ENCODE assay signal across 8 mouse cellular contexts in the genomic region with DNA sequence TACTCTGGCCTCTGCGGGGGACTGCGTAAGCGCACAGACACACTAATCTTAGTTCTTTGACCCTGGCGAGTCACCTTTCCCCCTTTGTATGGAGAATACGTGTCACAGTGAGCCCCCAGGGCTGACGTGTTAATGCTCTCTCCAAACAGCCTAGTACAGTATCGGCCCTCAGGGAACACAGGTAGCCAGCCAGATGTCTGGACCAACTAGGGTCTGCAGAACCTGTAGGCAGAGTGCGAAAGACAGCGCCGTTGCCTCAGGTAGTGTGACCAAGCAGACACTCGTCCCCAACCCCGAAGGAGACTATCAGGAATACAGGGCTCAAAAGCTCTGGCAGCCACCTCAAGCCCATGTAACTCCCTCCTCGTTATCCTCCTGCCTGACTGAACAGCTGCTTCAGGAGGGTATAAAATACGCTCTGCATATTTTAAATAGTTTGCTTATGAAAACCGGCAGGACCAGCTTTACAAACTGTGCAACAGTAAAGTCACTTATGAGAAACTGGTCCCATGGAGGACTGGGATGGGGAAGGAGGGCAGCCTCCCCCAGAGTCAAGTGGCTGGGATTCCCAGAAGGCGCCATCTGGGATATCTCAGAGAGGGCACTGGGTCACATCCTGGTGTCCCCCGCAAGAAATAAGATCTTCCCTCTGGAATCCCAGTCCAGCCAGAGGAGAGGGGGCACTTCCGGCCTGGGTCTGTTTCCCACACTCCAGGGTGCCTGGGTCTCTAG. TPM values are rescaled to one million over a fixed set of nuclear protein-coding genes. Genes with fewer than 3 reads are reported as not detected.
DNase-seq lines count a peak whose midpoint lies in the region; ATAC-seq and TF ChIP-seq lines count a peak whose summit lies in the region.

No protein-coding gene starts in this region.

- no peaks in the 10 kb centered on the region for H3K27me3 ChIP-seq in lung, embryonic 14.5 days (ENCODE audit: insufficient read depth, low read length)
- H3K27me3 ChIP-seq in heart, embryonic 11.5 days (ENCODE audit: control insufficient read depth, insufficient read depth, low read length), result no peaks in the 10 kb centered on the region
- H3K27me3 ChIP-seq in kidney, postnatal 0 days (ENCODE audit: insufficient read depth, low read length), result no peaks in the 10 kb centered on the region

- 30% methylated on average over 18 of the region's 18 CpGs for WGBS in lung, embryonic 14.5 days
- 65% methylated on average over 18 of the region's 18 CpGs for WGBS in lung, adult 2 months
- WGBS in heart, embryonic 11.5 days (ENCODE audit: insufficient replicate concordance), result 35% methylated on average over 18 of the region's 18 CpGs
- WGBS in kidney, postnatal 0 days, result 28% methylated on average over 18 of the region's 18 CpGs

- H3K9ac ChIP-seq in lung, embryonic 14.5 days, result no peak overlapping the region; the same call in 1 of the 2 replicates
- no peak overlapping the region for H3K9ac ChIP-seq in heart, embryonic 11.5 days (ENCODE audit: low read depth, low read length)
- no peak overlapping the region for H3K9ac ChIP-seq in kidney, postnatal 0 days (ENCODE audit: low read depth, low read length)

- peak overlapping the region; percentile 83 for H3K27ac ChIP-seq in lung, embryonic 14.5 days (ENCODE audit: low read depth)
- H3K27ac ChIP-seq in heart, embryonic 11.5 days (ENCODE audit: low read depth, low read length), result peak overlapping the region; percentile 54
- peak overlapping the region; percentile 85 for H3K27ac ChIP-seq in kidney, postnatal 0 days

- H3K4me3 ChIP-seq in lung, embryonic 14.5 days (ENCODE audit: low read depth, low read length), result no peak overlapping the region
- no peak overlapping the region for H3K4me3 ChIP-seq in lung, adult 2 months (replicated peaks; ENCODE audit: extremely low read depth, low read depth, low read length)
- no peak overlapping the region for H3K4me3 ChIP-seq in heart, embryonic 11.5 days (ENCODE audit: low read depth, low read length)
- H3K4me3 ChIP-seq in kidney, postnatal 0 days (replicated peaks; ENCODE audit: low read depth, low read length), result no peak overlapping the region

- no peak overlapping the region for H3K4me2 ChIP-seq in lung, embryonic 14.5 days
- no peak overlapping the region for H3K4me2 ChIP-seq in heart, embryonic 11.5 days
- H3K4me2 ChIP-seq in kidney, postnatal 0 days (ENCODE audit: low read length), result no peak overlapping the region

- H3K36me3 ChIP-seq in lung, embryonic 14.5 days (ENCODE audit: insufficient read depth), result no peaks in the 10 kb centered on the region
- H3K36me3 ChIP-seq in heart, embryonic 11.5 days (ENCODE audit: control insufficient read depth, insufficient read depth, low read length), result no peaks in the 10 kb centered on the region
- no peaks in the 10 kb centered on the region for H3K36me3 ChIP-seq in kidney, postnatal 0 days (ENCODE audit: insufficient read depth, low read length)

- peak; percentile 45 for ATAC-seq in lung, embryonic 14.5 days (ENCODE audit: insufficient read depth)
- ATAC-seq in heart, embryonic 11.5 days (replicated peaks; ENCODE audit: insufficient number of reproducible peaks, low FRiP score, low TSS enrichment), result peak; percentile 38; the same call in 1 of the 2 replicates
- ATAC-seq in kidney, postnatal 0 days (replicated peaks; ENCODE audit: low FRiP score, low read depth), result peak; percentile 80
- ATAC-seq in activated CD4-positive, CD25-positive, alpha-beta regulatory T cell, adult 4 months, result no peak

- DNase-seq in lung, embryonic 14.5 days, result peak; percentile 80
- DNase-seq in lung, adult 2 months, result no peak
- DNase-seq in kidney, postnatal 0 days (ENCODE audit: low spot score), result peak; percentile 94
- DNase-seq in retina, postnatal 1 day, result peak; percentile 63
- DNase-seq in adrenal gland, postnatal 36 days, result no peak
- no peak for DNase-seq in frontal cortex, postnatal 14 days (ENCODE audit: low spot score in 2 of 2)

- H3K9me3 ChIP-seq in lung, embryonic 14.5 days (ENCODE audit: low read depth, low read length), result no peaks in the 10 kb centered on the region
- H3K9me3 ChIP-seq in heart, embryonic 11.5 days (replicated peaks; ENCODE audit: control insufficient read depth, low read length), result no peaks in the 10 kb centered on the region
- H3K9me3 ChIP-seq in kidney, postnatal 0 days (replicated peaks; ENCODE audit: low read length), result no peaks in the 10 kb centered on the region

- no peak for TF ChIP-seq POLR2A in lung, adult 2 months (IDR thresholded peaks at IDR 0.05; ENCODE audit: borderline replicate concordance, extremely low read depth, low read depth, low read length)

- peaks cover 51% of the 10 kb centered on the region for H3K4me1 ChIP-seq in lung, embryonic 14.5 days (ENCODE audit: insufficient read depth)
- peaks cover 20% of the 10 kb centered on the region for H3K4me1 ChIP-seq in lung, adult 2 months (ENCODE audit: control insufficient read depth, insufficient read depth, low read length)
- H3K4me1 ChIP-seq in heart, embryonic 11.5 days (ENCODE audit: control insufficient read depth, insufficient read depth, low read length), result peaks cover 56% of the 10 kb centered on the region
- peaks cover 56% of the 10 kb centered on the region for H3K4me1 ChIP-seq in kidney, postnatal 0 days (replicated peaks; ENCODE audit: insufficient read depth, low read length)

- no peak for TF ChIP-seq CTCF in lung, embryonic 14.5 days (IDR thresholded peaks at IDR 0.05; ENCODE audit: low read depth)
- no peak for TF ChIP-seq CTCF in lung, adult 2 months (IDR thresholded peaks at IDR 0.05; ENCODE audit: insufficient read depth, low read length)
- TF ChIP-seq CTCF in kidney, postnatal 0 days (IDR thresholded peaks at IDR 0.05; ENCODE audit: low read depth), result no peak

RNA-seq across cellular contexts. Expression of a gene that starts 18.0 kb away (rescaled TPM):
- 12.8 and 14.1 TPM in 2 replicates for polyA plus RNA-seq in lung, embryonic 14.5 days (2014; fragmentation: Nextera tagmentation; extraction: Ambion mirVana)
- polyA plus RNA-seq in lung, adult 2 months (2012; rRNA removed), result 43.2 and 46.1 TPM in 2 replicates
- polyA plus RNA-seq in heart, embryonic 11.5 days (2014; fragmentation: Nextera tagmentation; extraction: Ambion mirVana), result 5.8 and 8.0 TPM in 2 replicates
- polyA plus RNA-seq in kidney, postnatal 0 days (2015; fragmentation: Nextera tagmentation; extraction: Ambion mirVana), result 16.2 and 16.4 TPM in 2 replicates
- 10 to 100 TPM; 21.7 to 25.1 TPM for total RNA-seq in adrenal gland, postnatal 36 days (2021)
- not detected for polyA plus RNA-seq in activated CD4-positive, CD25-positive, alpha-beta regulatory T cell, adult 4 months (2017; shearing (Covaris generic))

Comparison
In these comparisons a context has a peak if more than half of its experiments do, and no peak if none do; other contexts are left out.
1. DNase-seq: peak in lung, embryonic 14.5 days (single experiment), kidney, postnatal 0 days (single experiment) and retina, postnatal 1 day (single experiment); none in lung, adult 2 months (single experiment), adrenal gland, postnatal 36 days (0 of 2) and frontal cortex, postnatal 14 days (0 of 2).
2. Peak in every context shown above with its lines, with median percentiles within 50 percentile points of each other: H3K27ac ChIP-seq.